Mouse (Mus musculus): Measurements from ENCODE around the gene Rubcn.
"Not testable (repeated sequence)": the region's sequence is repeated elsewhere in the genome, so short reads cannot be mapped to it uniquely, and the experiment has no call there.

The Rubcn gene

GRCm38 (mm10) chr16:32877343-32878156 is at the start of gene Rubcn, which contains the start of gene Fyttd1:
Gene Rubcn (minus strand): TSS chr16:32877766.
Gene Fyttd1 (plus strand): TSS chr16:32877500.
- peak; percentile 95 to 97 for DNase-seq (ENCODE audit: low read depth in 2 of 2, low spot score in 2 of 2)

GRCm38 (mm10) chr16:32927044-32927443 is 49.5 kb upstream of the Rubcn start:
- DNase-seq (ENCODE audit: low read depth in 2 of 2, low spot score in 2 of 2): no peak

GRCm38 (mm10) chr16:32926629-32927028 is 49.1 kb upstream of the Rubcn start:
- not testable (repeated sequence) for DNase-seq (ENCODE audit: low read depth in 2 of 2, low spot score in 2 of 2)

- DNase-seq (ENCODE audit: low read depth in 2 of 2, low spot score in 2 of 2): no peak
These were observed 37.9 kb upstream of the Rubcn start for GRCm38 (mm10) chr16:32915292-32916068.

- peak; percentile 89 to 92 for DNase-seq (ENCODE audit: low read depth in 2 of 2, low spot score in 2 of 2)
These were observed 36.6 kb upstream of the Rubcn start, which contains the start of gene Lrch3 for GRCm38 (mm10) chr16:32913937-32914881. Gene Lrch3 (plus strand): TSS chr16:32914100.

- no peak for DNase-seq (ENCODE audit: low read depth in 2 of 2, low spot score in 2 of 2)
These were observed 35.6 kb upstream of the Rubcn start for GRCm38 (mm10) chr16:32913212-32913611.

GRCm38 (mm10) chr16:32906727-32907126 is 29.2 kb upstream of the Rubcn start:
- DNase-seq (ENCODE audit: low read depth in 2 of 2, low spot score in 2 of 2): no peak

GRCm38 (mm10) chr16:32906186-32906585 is 28.6 kb upstream of the Rubcn start:
- DNase-seq (ENCODE audit: low read depth in 2 of 2, low spot score in 2 of 2): no peak

GRCm38 (mm10) chr16:32902051-32902428 is 24.5 kb upstream of the Rubcn start:
- DNase-seq (ENCODE audit: low read depth in 2 of 2, low spot score in 2 of 2): no peak

- no peak for DNase-seq (ENCODE audit: low read depth in 2 of 2, low spot score in 2 of 2)
These were observed 23.9 kb upstream of the Rubcn start for GRCm38 (mm10) chr16:32901360-32902050.

GRCm38 (mm10) chr16:32896126-32896525 is 18.6 kb upstream of the Rubcn start:
- no peak for DNase-seq (ENCODE audit: low read depth in 2 of 2, low spot score in 2 of 2)

GRCm38 (mm10) chr16:32889881-32890280 is 12.3 kb upstream of the Rubcn start:
- DNase-seq (ENCODE audit: low read depth in 2 of 2, low spot score in 2 of 2): no peak

- no peak for DNase-seq (ENCODE audit: low read depth in 2 of 2, low spot score in 2 of 2)
These were observed 10.4 kb upstream of the Rubcn start for GRCm38 (mm10) chr16:32887996-32888395.

- DNase-seq (ENCODE audit: low read depth in 2 of 2, low spot score in 2 of 2): no peak
These were observed 4.0 kb upstream of the Rubcn start for GRCm38 (mm10) chr16:32881538-32881937.

- DNase-seq (ENCODE audit: low read depth in 2 of 2, low spot score in 2 of 2): no peak
These were observed 1.7 kb upstream of the Rubcn start for GRCm38 (mm10) chr16:32878972-32879926.

GRCm38 (mm10) chr16:32878157-32878598 is 612 bp upstream of the Rubcn start:
- DNase-seq (ENCODE audit: low read depth in 2 of 2, low spot score in 2 of 2): peak in 1 of 2 experiments; percentile 15

GRCm38 (mm10) chr16:32876831-32877230 is 735 bp downstream of the Rubcn start:
- no peak for DNase-seq (ENCODE audit: low read depth in 2 of 2, low spot score in 2 of 2)

GRCm38 (mm10) chr16:32875847-32876246 is 1.7 kb downstream of the Rubcn start:
- DNase-seq (ENCODE audit: low read depth in 2 of 2, low spot score in 2 of 2): no peak

GRCm38 (mm10) chr16:32875281-32875680 is 2.3 kb downstream of the Rubcn start:
- DNase-seq (ENCODE audit: low read depth in 2 of 2, low spot score in 2 of 2): not testable (repeated sequence)
